Mouse (Mus musculus): Measurements from ENCODE around the gene Mobp. TPM values are rescaled to one million over a fixed set of nuclear protein-coding genes. Genes with fewer than 3 reads are reported as not detected.

The Mobp gene
- polyA plus RNA-seq, 1 experiment, result not detected

GRCm38 (mm10) chr9:120133755-120134475 is 15.6 kb upstream of the Mobp start:
- 54% methylated on average over 6 of the region's 6 CpGs for WGBS

GRCm38 (mm10) chr9:120134529-120135160 is 14.9 kb upstream of the Mobp start:
- 75% methylated on average over 13 of the region's 13 CpGs for WGBS
- no peak for TF ChIP-seq CTCF (IDR thresholded peaks at IDR 0.05; ENCODE audit: insufficient read depth, low read length)
- TF ChIP-seq POLR2A (IDR thresholded peaks at IDR 0.05; ENCODE audit: borderline replicate concordance, extremely low read depth, low read depth, low read length), result no peak
- Histone ChIP-seq H3K4me3 (replicated peaks; ENCODE audit: extremely low read depth, low read depth, low read length) (no peak overlapping the region), H3K4me1 (ENCODE audit: control insufficient read depth, insufficient read depth, low read length) (no peaks in the 10 kb centered on the region)
- no peak for DNase-seq

More at GRCm38 (mm10) chr9:120133755-120134475, 15.6 kb upstream of the Mobp start:
- H3K4me3 ChIP-seq (replicated peaks; ENCODE audit: extremely low read depth, low read depth, low read length), result no peak overlapping the region
- peaks cover under 1% of the 10 kb centered on the region for H3K4me1 ChIP-seq (ENCODE audit: control insufficient read depth, insufficient read depth, low read length)
- TF ChIP-seq CTCF (IDR thresholded peaks at IDR 0.05; ENCODE audit: insufficient read depth, low read length) (no peak), POLR2A (IDR thresholded peaks at IDR 0.05; ENCODE audit: borderline replicate concordance, extremely low read depth, low read depth, low read length) (no peak)
- no peak for DNase-seq

- 94% methylated on average over 11 of the region's 11 CpGs for WGBS
- Histone ChIP-seq H3K4me3 (replicated peaks; ENCODE audit: extremely low read depth, low read depth, low read length) (no peak overlapping the region), H3K4me1 (ENCODE audit: control insufficient read depth, insufficient read depth, low read length) (no peaks in the 10 kb centered on the region)
- no peak for DNase-seq
- TF ChIP-seq CTCF (IDR thresholded peaks at IDR 0.05; ENCODE audit: insufficient read depth, low read length) (no peak), POLR2A (IDR thresholded peaks at IDR 0.05; ENCODE audit: borderline replicate concordance, extremely low read depth, low read depth, low read length) (no peak)
These were observed 14.1 kb upstream of the Mobp start for GRCm38 (mm10) chr9:120135454-120135853.

- no peaks in the 10 kb centered on the region for H3K4me1 ChIP-seq (ENCODE audit: control insufficient read depth, insufficient read depth, low read length)
- TF ChIP-seq POLR2A (IDR thresholded peaks at IDR 0.05; ENCODE audit: borderline replicate concordance, extremely low read depth, low read depth, low read length) (no peak), CTCF (IDR thresholded peaks at IDR 0.05; ENCODE audit: insufficient read depth, low read length) (peak; percentile 72)
- DNase-seq, result peak; percentile 66
- H3K4me3 ChIP-seq (replicated peaks; ENCODE audit: extremely low read depth, low read depth, low read length), result no peak overlapping the region
- 4% methylated on average over 4 of the region's 4 CpGs for WGBS
These were observed 8.9 kb upstream of the Mobp start for GRCm38 (mm10) chr9:120140652-120141051.

- DNase-seq, result no peak
- no peaks in the 10 kb centered on the region for H3K4me1 ChIP-seq (ENCODE audit: control insufficient read depth, insufficient read depth, low read length)
- no peak overlapping the region for H3K4me3 ChIP-seq (replicated peaks; ENCODE audit: extremely low read depth, low read depth, low read length)
- TF ChIP-seq POLR2A (IDR thresholded peaks at IDR 0.05; ENCODE audit: borderline replicate concordance, extremely low read depth, low read depth, low read length) (no peak), CTCF (IDR thresholded peaks at IDR 0.05; ENCODE audit: insufficient read depth, low read length) (no peak)
- 82% methylated on average over 13 of the region's 13 CpGs for WGBS
These were observed 5.0 kb upstream of the Mobp start for GRCm38 (mm10) chr9:120144474-120144873.

GRCm38 (mm10) chr9:120151152-120151551 is 1.6 kb downstream of the Mobp start:
- no peak overlapping the region for H3K4me3 ChIP-seq (replicated peaks; ENCODE audit: extremely low read depth, low read depth, low read length)
- WGBS, result 68% methylated on average over 5 of the region's 5 CpGs
- TF ChIP-seq POLR2A (IDR thresholded peaks at IDR 0.05; ENCODE audit: borderline replicate concordance, extremely low read depth, low read depth, low read length) (no peak), CTCF (IDR thresholded peaks at IDR 0.05; ENCODE audit: insufficient read depth, low read length) (no peak)
- H3K4me1 ChIP-seq (ENCODE audit: control insufficient read depth, insufficient read depth, low read length), result no peaks in the 10 kb centered on the region
- no peak for DNase-seq

- Histone ChIP-seq H3K4me1 (ENCODE audit: control insufficient read depth, insufficient read depth, low read length) (no peaks in the 10 kb centered on the region), H3K4me3 (replicated peaks; ENCODE audit: extremely low read depth, low read depth, low read length) (no peak overlapping the region)
- TF ChIP-seq CTCF (IDR thresholded peaks at IDR 0.05; ENCODE audit: insufficient read depth, low read length), result no peak
- TF ChIP-seq POLR2A (IDR thresholded peaks at IDR 0.05; ENCODE audit: borderline replicate concordance, extremely low read depth, low read depth, low read length), result no peak
- WGBS, result 70% methylated on average over 12 of the region's 12 CpGs
- no peak for DNase-seq
These were observed 2.4 kb downstream of the Mobp start for GRCm38 (mm10) chr9:120151906-120152399.

- 25% methylated on average over 4 of the region's 4 CpGs for WGBS
- no peak for DNase-seq
- Histone ChIP-seq H3K4me3 (replicated peaks; ENCODE audit: extremely low read depth, low read depth, low read length) (no peak overlapping the region), H3K4me1 (ENCODE audit: control insufficient read depth, insufficient read depth, low read length) (no peaks in the 10 kb centered on the region)
- TF ChIP-seq POLR2A (IDR thresholded peaks at IDR 0.05; ENCODE audit: borderline replicate concordance, extremely low read depth, low read depth, low read length), result no peak
- TF ChIP-seq CTCF (IDR thresholded peaks at IDR 0.05; ENCODE audit: insufficient read depth, low read length), result no peak
These were observed 8.5 kb downstream of the Mobp start for GRCm38 (mm10) chr9:120158047-120158446.

GRCm38 (mm10) chr9:120163862-120164261 is 14.4 kb downstream of the Mobp start:
- no peak overlapping the region for H3K4me3 ChIP-seq (replicated peaks; ENCODE audit: extremely low read depth, low read depth, low read length)
- 83% methylated on average over 16 of the region's 16 CpGs for WGBS
- no peaks in the 10 kb centered on the region for H3K4me1 ChIP-seq (ENCODE audit: control insufficient read depth, insufficient read depth, low read length)
- no peak for DNase-seq
- no peak for TF ChIP-seq POLR2A (IDR thresholded peaks at IDR 0.05; ENCODE audit: borderline replicate concordance, extremely low read depth, low read depth, low read length)
- no peak for TF ChIP-seq CTCF (IDR thresholded peaks at IDR 0.05; ENCODE audit: insufficient read depth, low read length)

Measured in lung, adult 2 months (tissue).